ENCODE assay signal across 8 mouse cellular contexts in genomic region chr19:32388191-32388921, GRCm38 (mm10). TPM values are rescaled to one million over a fixed set of nuclear protein-coding genes. Genes with fewer than 3 reads are reported as not detected.
A peak's percentile ranks its signal among the peaks of the same experiment; 100 is the strongest.
DNase-seq lines count a peak whose midpoint lies in the region; ATAC-seq and TF ChIP-seq lines count a peak whose summit lies in the region.

No protein-coding gene starts in this region.

- TF ChIP-seq EP300 in liver, postnatal 0 days (IDR thresholded peaks at IDR 0.05; ENCODE audit: low read depth), result no peak

- no peaks in the 10 kb centered on the region for H3K36me3 ChIP-seq in forebrain, embryonic 11.5 days (ENCODE audit: control insufficient read depth, insufficient read depth, low read length)
- H3K36me3 ChIP-seq in heart, embryonic 16.5 days (ENCODE audit: control insufficient read depth, insufficient read depth), result no peaks in the 10 kb centered on the region
- H3K36me3 ChIP-seq in liver, postnatal 0 days (replicated peaks; ENCODE audit: insufficient read depth, low read length), result no peaks in the 10 kb centered on the region
- 0 out of 2 replicates have a peak, but pooled peaks cover 4% of the 10 kb centered on the region for H3K36me3 ChIP-seq in neural tube, embryonic 13.5 days
- H3K36me3 ChIP-seq in testis, adult 2 months (ENCODE audit: control insufficient read depth, insufficient read depth, low read length), result no peaks in the 10 kb centered on the region; the same call in 1 of the 2 replicates

- DNase-seq in forebrain, embryonic 11.5 days (ENCODE audit: low spot score), result peak; percentile 95
- peak; percentile 96 to 98 for DNase-seq in kidney, postnatal 36 days
- DNase-seq in liver, postnatal 0 days, result peak; percentile 91

- peak; percentile 45 for ATAC-seq in CD4-positive, CD25-positive, alpha-beta regulatory T cell, adult 4 months
- ATAC-seq in forebrain, embryonic 11.5 days (replicated peaks; ENCODE audit: low FRiP score), result peak; percentile 91
- peak; percentile 90 for ATAC-seq in heart, embryonic 16.5 days (replicated peaks; ENCODE audit: extremely low read depth, insufficient read depth, low FRiP score)
- peak; percentile 87 for ATAC-seq in liver, postnatal 0 days
- peak; percentile 93 for ATAC-seq in neural tube, embryonic 13.5 days (ENCODE audit: low read depth)

- peak; percentile 48; the same call in 1 of the 2 replicates for TF ChIP-seq POLR2A in testis, adult 2 months (IDR thresholded peaks at IDR 0.05; ENCODE audit: control insufficient read depth, low read depth, low read length)

- peaks cover 2% of the 10 kb centered on the region; the same call in 1 of the 2 replicates for H3K27me3 ChIP-seq in forebrain, embryonic 11.5 days (ENCODE audit: control insufficient read depth, insufficient read depth, low read length)
- no peaks in the 10 kb centered on the region for H3K27me3 ChIP-seq in heart, embryonic 16.5 days (ENCODE audit: control insufficient read depth, insufficient read depth, low read length)
- H3K27me3 ChIP-seq in liver, postnatal 0 days (ENCODE audit: insufficient read depth, low read length), result peaks cover 13% of the 10 kb centered on the region; the same call in 1 of the 2 replicates
- H3K27me3 ChIP-seq in neural tube, embryonic 13.5 days, result no peaks in the 10 kb centered on the region
- no peaks in the 10 kb centered on the region for H3K27me3 ChIP-seq in testis, adult 2 months (ENCODE audit: control insufficient read depth, insufficient read depth, low read length)

- H3K9ac ChIP-seq in forebrain, embryonic 11.5 days (ENCODE audit: low read length), result peak overlapping the region; percentile 89
- peak overlapping the region; percentile 89 for H3K9ac ChIP-seq in heart, embryonic 16.5 days (ENCODE audit: low read length)
- peak overlapping the region; percentile 79 for H3K9ac ChIP-seq in liver, postnatal 0 days (replicated peaks)
- H3K9ac ChIP-seq in neural tube, embryonic 13.5 days, result peak overlapping the region; percentile 95

- WGBS in forebrain, embryonic 11.5 days, result under 1% methylated on average over 74 of the region's 75 CpGs
- WGBS in heart, embryonic 16.5 days, result under 1% methylated on average over 75 of the region's 75 CpGs
- under 1% methylated on average over 71 of the region's 75 CpGs for WGBS in liver, postnatal 0 days (ENCODE audit: insufficient replicate concordance)
- WGBS in neural tube, embryonic 13.5 days, result under 1% methylated on average over 73 of the region's 75 CpGs

- H3K9me3 ChIP-seq in forebrain, embryonic 11.5 days (ENCODE audit: control insufficient read depth, low read length), result no peaks in the 10 kb centered on the region; the same call in 1 of the 2 replicates
- no peaks in the 10 kb centered on the region for H3K9me3 ChIP-seq in heart, embryonic 16.5 days (replicated peaks; ENCODE audit: control insufficient read depth, low read length)
- no peaks in the 10 kb centered on the region for H3K9me3 ChIP-seq in liver, postnatal 0 days (ENCODE audit: low read length)
- no peaks in the 10 kb centered on the region for H3K9me3 ChIP-seq in neural tube, embryonic 13.5 days

- H3K4me2 ChIP-seq in forebrain, embryonic 11.5 days (ENCODE audit: low read depth, low read length, severe bottlenecking), result peak overlapping the region; percentile 94
- H3K4me2 ChIP-seq in heart, embryonic 16.5 days (ENCODE audit: low read depth, low read length), result peak overlapping the region; percentile 93
- peak overlapping the region; percentile 97 for H3K4me2 ChIP-seq in liver, postnatal 0 days (ENCODE audit: low read depth, low read length)
- peak overlapping the region; percentile 90 for H3K4me2 ChIP-seq in neural tube, embryonic 13.5 days

- peak overlapping the region; percentile 97 for H3K27ac ChIP-seq in brown adipose tissue, adult 24 weeks (replicated peaks; ENCODE audit: low read depth, low read length)
- peak overlapping the region; percentile 82 for H3K27ac ChIP-seq in forebrain, embryonic 11.5 days (ENCODE audit: low read depth, low read length)
- peak overlapping the region; percentile 99 for H3K27ac ChIP-seq in heart, embryonic 16.5 days (ENCODE audit: low read length)
- H3K27ac ChIP-seq in liver, postnatal 0 days (ENCODE audit: low read depth), result peak overlapping the region; percentile 93
- peak overlapping the region; percentile 97 for H3K27ac ChIP-seq in neural tube, embryonic 13.5 days (replicated peaks)
- H3K27ac ChIP-seq in testis, adult 2 months (ENCODE audit: control insufficient read depth, insufficient read depth, low read depth, low read length), result peak overlapping the region; percentile 98

- no peak for TF ChIP-seq CTCF in liver, postnatal 0 days (IDR thresholded peaks at IDR 0.05; ENCODE audit: low read depth)
- TF ChIP-seq CTCF in testis, adult 2 months (IDR thresholded peaks at IDR 0.05; ENCODE audit: control insufficient read depth, insufficient read depth, insufficient replicate concordance, low read depth, low read length), result no peak

- H3K4me3 ChIP-seq in brown adipose tissue, adult 24 weeks (ENCODE audit: insufficient read depth, low read depth, low read length), result peak overlapping the region; percentile 87
- peak overlapping the region; percentile 70 for H3K4me3 ChIP-seq in forebrain, embryonic 11.5 days (ENCODE audit: low read depth, low read length)
- H3K4me3 ChIP-seq in heart, embryonic 16.5 days (ENCODE audit: low read length), result peak overlapping the region; percentile 95
- H3K4me3 ChIP-seq in liver, postnatal 0 days (ENCODE audit: low read depth, low read length), result peak overlapping the region; percentile 82
- peak overlapping the region; percentile 86 for H3K4me3 ChIP-seq in neural tube, embryonic 13.5 days
- peak overlapping the region; percentile 83 for H3K4me3 ChIP-seq in testis, adult 2 months (ENCODE audit: control insufficient read depth, low read depth, low read length)

- 0 out of 2 replicates have a peak, but pooled peaks cover 2% of the 10 kb centered on the region for H3K4me1 ChIP-seq in brown adipose tissue, adult 24 weeks (ENCODE audit: control insufficient read depth, insufficient read depth, insufficient read length, low read length)
- H3K4me1 ChIP-seq in forebrain, embryonic 11.5 days (replicated peaks; ENCODE audit: control insufficient read depth, insufficient read depth, low read length), result 0 out of 2 replicates have a peak, but pooled peaks cover 7% of the 10 kb centered on the region
- peaks cover 17% of the 10 kb centered on the region for H3K4me1 ChIP-seq in heart, embryonic 16.5 days (ENCODE audit: control insufficient read depth, insufficient read depth, low read length)
- H3K4me1 ChIP-seq in liver, postnatal 0 days (ENCODE audit: insufficient read depth), result peaks cover 19% of the 10 kb centered on the region
- peaks cover 23% of the 10 kb centered on the region for H3K4me1 ChIP-seq in neural tube, embryonic 13.5 days (replicated peaks)
- peaks cover 15% of the 10 kb centered on the region for H3K4me1 ChIP-seq in testis, adult 2 months (ENCODE audit: control insufficient read depth, insufficient read depth, low read length)

RNA-seq across cellular contexts. Expression of gene Sgms1, which starts 1.2 kb away (rescaled TPM):
- polyA plus RNA-seq in CD4-positive, CD25-positive, alpha-beta regulatory T cell, adult 4 months (2017; shearing (Covaris generic)), result 10 to 100 TPM; 42.2 to 48.0 TPM
- 14.6 and 17.3 TPM in 2 replicates for polyA plus RNA-seq in brown adipose tissue, adult 24 weeks (2012; ENCODE audit: insufficient read depth, insufficient read length, missing spikeins)
- polyA plus RNA-seq in forebrain, embryonic 11.5 days (2014; fragmentation: Nextera tagmentation; extraction: Ambion mirVana), result 14.8 and 17.8 TPM in 2 replicates
- 40.1 and 41.3 TPM in 2 replicates for polyA plus RNA-seq in heart, embryonic 16.5 days (2015; fragmentation: Nextera tagmentation; extraction: Ambion mirVana)
- 16.0 and 17.4 TPM in 2 replicates for polyA plus RNA-seq in liver, postnatal 0 days (2015; fragmentation: Nextera tagmentation; extraction: Ambion mirVana)
- 18.7 TPM in 2 replicates for polyA plus RNA-seq in neural tube, embryonic 13.5 days (2015; fragmentation: Nextera tagmentation; extraction: Ambion mirVana)
- 239 and 243 TPM in 2 replicates for polyA plus RNA-seq in testis, adult 2 months (2012; rRNA removed)

Comparison
In these comparisons a context has a peak if more than half of its experiments do, and no peak if none do; other contexts are left out.
1. Peak in every context shown above with its lines: DNase-seq, ATAC-seq, H3K4me3 ChIP-seq and H3K27ac ChIP-seq.